Mouse (Mus musculus) liver, adult (tissue): ENCODE results near the gene Prdx2.

Experiments used
- GATA4 ChIP-seq: IDR thresholded peaks from 2 replicates; pipeline ENCODE4 v1.6.1; 2014; ENCODE audit warnings: mild to moderate bottlenecking, low read length; ENCODE audit not compliant: insufficient replicate concordance

Prdx2 gene

GRCm38 (mm10) chr8:84981644-84982498 lies 12.5 kb downstream of the Prdx2 start:
- no peak for TF ChIP-seq GATA4

DNA sequence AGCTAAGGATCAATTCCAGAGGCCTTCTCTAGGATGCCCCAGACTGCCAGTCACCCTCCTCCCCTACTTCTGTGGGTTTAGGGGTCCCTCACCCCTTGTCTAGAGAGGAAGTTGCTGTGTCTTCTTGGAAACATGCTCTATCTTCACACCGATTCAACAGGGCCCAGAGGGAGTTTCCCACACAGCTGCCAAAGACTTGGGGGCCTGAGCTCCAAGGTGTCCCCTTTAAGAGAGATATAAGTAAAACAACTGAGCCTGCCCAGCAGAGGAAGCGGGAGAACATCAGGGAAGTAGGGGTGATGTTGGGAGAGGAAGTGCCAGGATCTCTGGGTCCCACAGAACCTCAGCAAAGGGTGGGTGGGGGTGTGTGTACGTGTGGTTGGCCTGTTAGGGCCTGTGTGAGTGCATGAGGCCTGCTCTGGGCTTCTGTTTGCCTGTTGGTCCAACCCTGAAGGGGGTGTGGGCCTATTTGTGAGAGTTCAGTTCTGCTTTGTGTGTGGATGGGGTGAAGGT lies 13.2 kb downstream of the Prdx2 start:
- no peak for TF ChIP-seq GATA4

DNA sequence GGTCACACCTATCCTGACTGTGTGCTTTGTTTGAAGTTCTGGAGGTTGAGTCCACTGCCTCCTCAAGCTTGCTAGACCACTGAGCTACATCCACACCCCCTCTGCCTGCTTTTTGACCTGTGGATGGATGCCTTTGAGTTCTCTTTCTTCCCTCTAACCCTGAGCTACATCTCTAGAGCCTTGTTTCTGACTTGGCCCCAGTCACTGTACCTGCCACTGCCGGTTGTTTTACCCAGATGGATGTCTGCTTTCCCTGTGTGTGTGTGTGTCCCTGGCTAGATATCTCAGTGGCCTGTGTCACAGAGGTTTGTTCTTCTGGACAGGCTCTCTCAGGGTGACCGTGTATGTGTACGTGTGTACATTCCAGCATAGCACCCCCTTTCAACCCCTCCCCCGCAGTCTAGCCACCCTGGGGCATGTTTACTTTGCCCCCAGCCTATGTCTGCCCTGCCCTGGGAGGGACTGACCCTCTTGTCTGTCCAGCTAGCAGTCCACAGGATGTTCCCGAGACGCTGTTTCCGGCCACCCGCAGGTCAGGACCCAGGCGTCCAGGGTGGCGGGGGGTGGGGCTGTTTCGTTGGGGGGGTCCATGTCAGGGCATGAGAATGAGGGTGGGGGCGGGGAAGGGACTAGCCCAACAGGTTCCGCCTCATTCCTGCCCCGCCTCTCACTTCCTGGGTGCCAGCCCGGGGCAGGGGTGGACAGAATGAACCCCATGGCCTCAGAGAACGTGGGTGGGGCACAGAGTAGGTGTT lies 15.1 kb downstream of the Prdx2 start:
- no peak for TF ChIP-seq GATA4

DNA sequence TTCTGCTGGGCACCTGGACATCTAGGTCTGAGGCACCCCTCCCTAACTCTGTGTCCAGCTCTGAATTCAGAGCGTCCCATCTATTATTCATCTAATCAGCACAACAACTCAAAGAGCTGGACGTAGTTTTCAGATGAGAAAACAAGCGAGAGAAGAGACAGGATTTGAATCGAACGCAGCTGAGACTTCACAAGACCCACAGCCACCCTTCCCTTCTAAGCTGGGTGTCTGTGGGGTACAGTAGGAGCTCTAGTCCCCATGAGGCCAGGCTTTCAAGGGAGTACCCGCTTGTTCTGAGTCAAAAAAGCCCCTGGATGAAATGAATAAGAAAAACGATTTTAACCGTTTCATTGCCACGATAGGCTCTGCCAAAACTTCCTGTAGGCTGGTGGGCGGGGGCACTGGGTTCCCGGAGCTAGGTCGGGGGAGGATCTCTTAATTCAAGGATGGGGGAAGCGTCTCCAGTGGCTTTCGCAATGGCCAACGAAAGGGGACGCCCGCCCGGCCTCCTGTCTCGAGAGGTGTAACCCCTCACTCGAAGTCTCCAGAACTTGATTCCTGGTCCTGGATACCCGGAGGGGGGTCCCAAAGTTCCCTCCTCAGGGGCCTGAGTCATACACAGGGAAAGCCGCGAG lies 15.8 kb downstream of the Prdx2 start:
- no peak for TF ChIP-seq GATA4

- no peak for TF ChIP-seq GATA4
Observed at GRCm38 (mm10) chr8:84985684-84986378, 16.4 kb downstream of the Prdx2 start.

- TF ChIP-seq GATA4 = no peak
Observed at GRCm38 (mm10) chr8:84986379-84986945, 17.1 kb downstream of the Prdx2 start.

DNA sequence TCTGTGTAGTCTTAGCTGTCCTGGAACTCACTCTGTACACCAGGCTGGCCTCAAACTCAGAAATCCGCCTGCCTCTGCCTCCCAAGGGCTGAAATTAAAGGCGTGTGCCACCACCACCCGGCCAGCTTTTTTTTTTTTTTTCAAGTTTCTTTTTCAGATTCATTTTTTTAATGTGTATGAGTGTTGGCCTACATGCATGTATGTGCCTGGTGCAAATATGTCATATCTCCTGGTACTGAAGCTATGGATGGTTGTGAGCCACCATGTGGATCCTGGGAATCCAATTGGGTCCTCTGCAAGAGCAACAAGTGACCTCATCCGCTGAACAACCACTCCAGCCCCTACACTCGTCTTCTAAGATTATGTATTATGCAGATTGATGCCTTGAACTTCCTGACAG lies 18.0 kb downstream of the Prdx2 start:
- TF ChIP-seq GATA4 = no peak

DNA sequence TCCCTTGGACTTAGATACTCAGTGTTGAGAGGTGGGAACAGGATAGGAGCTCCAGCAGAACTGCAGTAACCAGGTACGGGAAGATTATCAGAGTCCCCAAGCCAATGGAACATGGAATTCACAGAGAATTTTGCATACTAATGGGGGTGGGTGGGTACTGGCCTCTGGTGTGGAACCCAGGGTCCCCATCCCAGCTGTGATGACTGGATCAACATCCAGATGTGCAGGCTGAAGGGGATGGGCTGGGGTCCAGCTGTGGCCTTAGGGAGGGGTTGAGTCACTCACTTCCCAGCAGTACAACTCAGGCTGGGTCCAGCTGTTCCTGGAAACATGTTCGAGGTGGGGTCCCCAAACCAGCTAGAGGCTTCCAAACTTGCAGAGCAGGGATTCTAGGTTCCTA lies 18.5 kb downstream of the Prdx2 start:
- TF ChIP-seq GATA4 = no peak

DNA sequence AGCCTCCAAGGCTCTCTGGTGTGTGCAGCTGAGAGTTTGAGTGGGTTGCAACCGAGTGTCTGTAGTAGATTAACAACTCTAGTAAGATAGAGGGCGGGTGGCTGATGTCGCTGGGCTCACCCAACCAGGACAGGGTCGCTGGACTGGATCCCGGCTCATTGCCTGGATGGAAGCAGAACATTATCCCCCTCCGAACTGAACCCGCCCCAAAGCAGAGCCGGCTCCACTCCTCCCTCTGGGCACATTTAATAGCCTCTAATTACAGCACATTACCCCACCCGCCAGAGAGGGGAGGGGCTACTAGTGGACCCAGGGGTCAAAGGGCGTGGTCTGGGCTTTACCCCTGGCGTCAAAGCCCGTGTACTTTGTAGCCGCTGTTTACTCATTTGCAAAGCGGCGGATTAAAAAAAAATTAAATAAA lies 19.9 kb downstream of the Prdx2 start:
- TF ChIP-seq GATA4 = no peak

GRCm38 (mm10) chr8:84989810-84990209 lies 20.4 kb downstream of the Prdx2 start:
- TF ChIP-seq GATA4 = no peak

DNA sequence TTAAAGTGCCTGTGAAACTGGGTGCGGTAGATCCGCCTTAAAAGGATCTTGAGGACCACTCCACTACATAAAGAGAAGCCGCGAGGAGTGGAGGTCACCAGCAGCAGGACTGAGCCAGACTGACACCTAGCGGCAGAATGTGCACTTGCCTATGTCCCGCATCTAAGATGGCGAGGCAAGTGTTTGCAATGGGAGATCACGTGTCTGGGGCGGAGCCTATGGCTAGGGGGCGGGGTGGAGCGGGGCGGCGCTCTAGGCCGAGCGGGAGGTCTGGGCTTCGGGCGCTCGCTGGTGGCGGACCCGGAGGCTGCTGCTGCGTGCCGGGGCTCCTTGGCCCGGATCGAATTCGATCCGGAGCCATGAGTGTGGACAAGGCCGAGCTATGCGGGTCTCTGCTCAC lies 21.0 kb downstream of the Prdx2 start, which contains the start of gene Hook2:
Hook2 (plus strand) TSS at position 255 of the 400 bp plus-strand sequence.
- TF ChIP-seq GATA4 = no peak

DNA sequence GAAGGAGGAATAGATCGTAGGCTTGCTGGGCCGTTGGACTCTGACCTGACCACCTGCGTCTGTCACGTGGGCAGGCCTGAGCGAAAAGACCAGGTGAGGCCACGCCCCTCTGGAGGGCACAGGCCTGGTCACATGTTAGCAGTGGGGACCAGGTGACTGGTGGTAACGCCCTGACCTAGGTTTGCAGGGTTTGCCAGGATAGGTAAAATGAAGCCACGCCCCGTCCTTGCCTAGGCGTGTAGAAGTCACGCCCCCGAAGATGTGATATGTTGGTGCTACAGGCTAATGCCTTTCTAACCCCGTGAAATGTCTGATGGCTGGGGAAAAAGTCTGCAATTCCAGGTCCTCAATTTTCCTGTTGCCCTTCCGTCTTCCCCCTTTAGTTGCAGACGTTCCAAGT lies 21.4 kb downstream of the Prdx2 start:
- no peak for TF ChIP-seq GATA4

DNA sequence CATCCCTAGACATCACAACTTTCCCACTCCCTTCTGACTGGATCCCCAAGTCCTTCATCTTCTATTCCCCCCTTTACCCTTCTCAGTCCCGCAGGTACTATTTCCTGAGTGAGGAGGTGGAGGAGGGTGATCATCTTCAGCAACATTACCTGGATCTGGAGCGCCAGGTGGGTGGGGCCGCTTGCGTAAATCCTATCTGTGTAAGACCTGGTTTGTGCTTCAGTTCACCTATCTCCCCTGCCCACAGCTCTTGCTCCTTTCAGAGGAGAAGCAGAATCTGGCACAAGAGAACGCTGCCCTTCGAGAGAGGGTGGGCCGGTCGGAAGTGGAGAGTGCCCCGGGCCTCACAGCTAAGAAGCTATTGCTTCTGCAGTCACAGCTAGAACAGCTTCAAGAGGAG lies 25.0 kb downstream of the Prdx2 start:
- no peak for TF ChIP-seq GATA4

DNA sequence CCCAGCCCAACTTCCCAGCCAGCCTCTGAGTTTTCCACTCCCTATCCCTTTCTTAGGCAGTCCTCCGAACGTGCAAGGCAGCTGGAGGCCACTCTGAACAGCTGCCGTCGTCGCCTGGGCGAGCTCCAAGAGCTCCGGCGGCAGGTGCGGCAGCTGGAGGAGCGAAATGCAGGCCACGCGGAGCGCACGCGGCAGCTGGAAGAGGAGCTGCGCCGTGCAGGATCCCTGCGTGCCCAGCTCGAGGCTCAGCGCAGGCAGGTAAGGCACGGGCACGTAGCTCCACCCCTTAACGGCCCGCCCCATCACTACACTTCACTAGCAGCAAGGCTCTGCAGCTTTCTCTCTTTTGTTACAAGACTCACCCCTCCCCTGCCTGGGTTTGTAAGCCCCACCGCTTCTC lies 26.3 kb downstream of the Prdx2 start:
- TF ChIP-seq GATA4 = no peak

DNA sequence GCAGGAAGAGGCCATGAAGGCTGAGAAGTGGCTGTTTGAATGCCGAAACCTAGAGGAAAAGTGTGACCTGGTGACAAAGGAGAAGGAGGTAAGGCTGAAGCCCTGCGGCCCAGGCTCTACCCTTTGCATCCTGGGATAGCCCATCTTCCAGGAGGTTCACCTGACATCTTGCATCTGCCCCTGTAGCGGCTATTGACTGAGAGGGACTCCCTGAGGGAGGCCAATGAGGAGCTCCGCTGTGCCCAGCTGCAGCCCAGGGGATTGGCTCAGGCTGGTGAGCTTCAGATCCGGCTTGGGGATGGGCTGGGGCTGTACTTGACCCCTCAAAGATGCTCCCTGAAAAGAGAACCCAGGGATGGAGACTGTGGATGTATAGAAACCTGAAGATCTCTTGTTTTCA lies 27.6 kb downstream of the Prdx2 start:
- TF ChIP-seq GATA4 = no peak
